Mouse (Mus musculus): Measurements from ENCODE around the gene Ereg. TPM values are rescaled to one million over a fixed set of nuclear protein-coding genes. Genes with fewer than 3 reads are reported as not detected.

The Ereg gene
- polyA plus RNA-seq, 1 experiment from 2014 or later: 0.07 TPM

Other genes with a start within 250 kb of the Ereg start
- 2.7 and 3.1 TPM in 2 replicates for gene Cxcl1, start 183.4 kb upstream of the Ereg start, polyA plus RNA-seq (2015; fragmentation: Nextera tagmentation; extraction: Ambion mirVana)
- not detected in 2 replicates for gene Cxcl2, start 170.8 kb upstream of the Ereg start, polyA plus RNA-seq (2015; fragmentation: Nextera tagmentation; extraction: Ambion mirVana)
- 5.3 and 6.7 TPM in 2 replicates for gene Mthfd2l, start 143.5 kb upstream of the Ereg start, polyA plus RNA-seq (2015; fragmentation: Nextera tagmentation; extraction: Ambion mirVana)
- 0.05 TPM in 1 of 2 replicates, not detected in the other for gene Epgn, start 47.2 kb upstream of the Ereg start, polyA plus RNA-seq (2015; fragmentation: Nextera tagmentation; extraction: Ambion mirVana)
- not detected in 2 replicates for gene Areg, start 65.0 kb downstream of the Ereg start, polyA plus RNA-seq (2015; fragmentation: Nextera tagmentation; extraction: Ambion mirVana)